Mouse (Mus musculus) spleen, adult 12 weeks (tissue): Measurements from ENCODE around the gene Sp4.

ENCODE experiments used
- DNase-seq: peaks from one replicate; pipeline ENCODE4 v3.0.0; 2022; ENCODE audit warnings: low spot score

The Sp4 gene

DNA sequence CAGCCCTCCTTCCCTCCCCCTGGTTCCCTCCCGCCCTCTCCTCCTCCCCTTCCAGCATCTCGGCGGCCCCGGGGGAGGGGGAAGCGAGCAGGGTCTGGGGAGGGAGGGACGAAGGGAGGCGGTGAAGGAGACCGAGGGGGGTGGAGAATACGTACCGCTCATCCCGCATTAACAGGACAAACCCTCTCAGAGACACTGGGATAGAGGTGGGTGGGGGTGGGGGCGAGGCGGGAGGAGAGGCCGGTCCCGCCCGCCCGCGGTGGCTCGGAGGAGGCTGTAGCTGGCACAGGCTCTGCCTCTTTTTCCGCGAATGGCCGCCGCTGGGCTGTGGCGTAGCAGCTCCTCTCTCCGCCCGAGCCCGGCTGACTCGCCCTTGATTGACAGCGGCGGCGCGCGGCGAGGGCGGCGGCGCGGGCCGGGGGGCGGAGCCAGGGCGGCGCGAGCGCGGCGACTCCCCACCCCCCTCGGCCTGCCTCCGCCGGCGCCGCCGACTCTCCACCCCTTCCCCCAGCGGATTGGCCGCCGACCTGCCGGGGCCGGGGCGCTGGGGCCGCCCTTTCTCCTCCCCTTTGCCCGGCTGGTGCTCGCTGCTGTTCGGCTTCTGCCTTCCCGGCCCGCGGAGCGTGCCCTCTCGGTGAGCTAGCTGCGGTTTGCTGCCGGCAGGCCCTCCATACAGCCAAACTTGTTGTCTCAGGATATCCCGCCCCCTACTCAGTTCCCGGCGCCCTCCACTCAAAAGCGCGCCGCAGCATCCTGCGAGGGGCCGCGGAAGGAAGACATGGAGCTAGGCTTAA is at the start of gene Sp4:
Sp4 (minus strand) TSS at position 369 of the 794 bp plus-strand sequence.
- DNase-seq, result peak; percentile 85

DNA sequence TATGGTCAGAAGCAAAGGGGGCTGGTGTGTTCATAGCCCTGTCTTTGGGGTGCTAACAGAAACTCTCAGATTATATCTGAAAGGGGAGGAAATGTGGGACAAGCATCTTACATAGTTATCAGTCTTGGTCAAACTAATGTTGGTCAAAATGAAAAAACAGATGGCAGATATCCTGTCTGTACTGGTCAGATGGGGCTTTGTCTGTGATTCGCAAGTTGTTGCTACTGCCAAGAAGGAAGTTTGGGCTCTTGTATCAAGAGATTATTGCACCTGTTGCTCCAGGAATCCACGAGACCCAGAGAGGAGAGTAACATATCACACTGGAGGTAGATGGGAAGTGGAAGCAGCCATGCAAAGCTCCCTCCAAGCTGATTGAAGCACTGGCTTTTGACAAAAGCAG is 37.9 kb upstream of the Sp4 start:
- DNase-seq, result no peak

GRCm38 (mm10) chr12:118338243-118338642 is 37.0 kb upstream of the Sp4 start:
- no peak for DNase-seq

DNA sequence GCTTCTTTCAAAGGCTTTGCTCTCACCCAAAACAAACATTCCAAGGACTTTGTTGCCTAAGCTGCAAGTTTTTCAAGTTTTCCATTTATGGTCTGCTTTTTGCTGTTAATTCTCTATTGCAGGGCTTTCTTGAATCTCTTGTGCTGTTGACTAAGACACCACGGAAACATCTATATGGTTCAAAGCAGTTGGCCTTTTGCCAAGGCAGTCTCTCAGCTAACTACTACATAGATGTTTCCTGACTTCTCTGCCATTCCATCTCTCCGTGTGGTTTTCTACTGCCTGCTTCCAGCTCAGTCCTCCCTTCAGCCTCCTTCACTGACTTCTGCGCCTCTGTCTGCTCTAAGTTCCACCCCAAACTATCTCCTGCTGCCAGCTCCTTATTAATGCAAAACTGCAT is 36.1 kb upstream of the Sp4 start:
- DNase-seq, result no peak

- no peak for DNase-seq
Measured at GRCm38 (mm10) chr12:118328739-118329249, 27.6 kb upstream of the Sp4 start.

DNA sequence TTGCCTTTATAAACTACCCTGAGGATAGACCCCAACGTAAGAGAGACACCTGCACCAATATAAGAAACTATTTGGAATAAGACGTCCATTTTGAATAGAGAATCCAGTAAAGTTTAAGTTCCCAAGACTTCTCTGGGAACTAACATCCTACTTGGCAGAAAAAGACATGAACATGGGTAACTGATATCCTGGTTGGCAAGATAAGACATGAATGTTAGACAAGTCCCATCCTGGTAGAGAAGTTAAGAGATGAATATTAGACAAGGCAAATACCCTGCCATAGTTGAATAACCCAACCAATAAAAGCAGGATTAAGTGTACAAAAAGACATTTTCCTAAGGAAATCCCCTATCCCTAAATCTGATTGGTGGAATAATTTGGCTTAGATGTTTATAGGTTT is 26.3 kb upstream of the Sp4 start:
- DNase-seq, result no peak

GRCm38 (mm10) chr12:118326161-118326560 is 24.9 kb upstream of the Sp4 start:
- DNase-seq, result no peak

- no peak for DNase-seq
Measured at GRCm38 (mm10) chr12:118320076-118320475, 18.8 kb upstream of the Sp4 start.

GRCm38 (mm10) chr12:118314477-118314845 is 13.2 kb upstream of the Sp4 start:
- DNase-seq, result no peak

DNA sequence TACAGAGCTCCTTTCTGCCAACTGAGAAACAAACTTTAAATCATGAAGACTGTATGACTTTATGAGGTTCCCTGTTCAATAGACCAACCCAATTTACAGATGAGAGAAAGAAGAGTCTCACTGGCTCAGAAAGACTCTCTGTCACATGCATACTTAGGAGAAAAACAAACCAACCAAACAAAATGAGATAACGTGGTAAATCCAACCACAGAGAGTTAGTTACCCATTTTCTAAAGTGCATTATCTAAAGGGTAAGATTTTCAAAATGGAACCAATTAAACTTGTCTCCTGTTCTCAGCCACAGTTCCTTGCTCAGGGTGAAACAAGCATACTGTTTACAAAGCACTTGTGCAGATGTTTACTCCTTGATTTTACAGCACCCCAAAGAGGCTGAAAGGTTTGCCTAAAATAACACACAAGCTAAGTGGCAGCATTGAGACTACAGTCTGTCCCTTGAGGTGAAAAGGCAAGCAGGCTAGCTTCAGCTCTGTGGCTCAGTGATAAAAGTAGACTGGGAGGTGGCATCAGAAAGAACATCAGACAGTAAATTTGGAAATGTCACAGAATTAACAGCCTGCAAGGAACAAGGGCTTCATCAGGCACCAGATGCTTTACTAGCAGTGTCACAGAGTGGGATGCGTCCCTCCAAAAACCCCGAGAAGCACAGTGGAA is 12.7 kb upstream of the Sp4 start:
- DNase-seq, result no peak

GRCm38 (mm10) chr12:118303586-118303985 is 2.3 kb upstream of the Sp4 start:
- no peak for DNase-seq

- no peak for DNase-seq
Measured at GRCm38 (mm10) chr12:118303066-118303465, 1.8 kb upstream of the Sp4 start.

- DNase-seq, result peak; percentile 100
Measured at GRCm38 (mm10) chr12:118301866-118302835, 911 bp upstream of the Sp4 start.

DNA sequence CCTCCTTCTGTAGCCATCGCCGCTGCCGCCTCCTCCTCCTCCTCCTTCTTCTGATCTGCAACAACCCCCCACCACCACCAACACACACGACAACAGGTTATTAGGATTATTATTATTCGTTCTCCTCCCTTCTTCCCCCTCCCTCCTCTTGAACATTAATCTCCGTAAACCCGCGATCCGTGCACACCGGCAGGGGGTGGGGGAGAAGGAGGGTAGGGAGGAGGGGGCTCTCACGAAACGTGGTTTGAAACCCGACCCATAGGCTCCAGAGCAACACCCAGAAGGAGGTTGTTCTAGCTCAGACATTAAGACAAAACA is 527 bp downstream of the Sp4 start:
- no peak for DNase-seq

GRCm38 (mm10) chr12:118299956-118300355 is 1.3 kb downstream of the Sp4 start:
- no peak for DNase-seq

GRCm38 (mm10) chr12:118299172-118299571 is 2.1 kb downstream of the Sp4 start:
- no peak for DNase-seq

- no peak for DNase-seq
Measured at GRCm38 (mm10) chr12:118298516-118298915, 2.7 kb downstream of the Sp4 start.

- no peak for DNase-seq
Measured at GRCm38 (mm10) chr12:118296236-118296635, 5.0 kb downstream of the Sp4 start.

GRCm38 (mm10) chr12:118295793-118296192 is 5.4 kb downstream of the Sp4 start:
- DNase-seq, result no peak

DNA sequence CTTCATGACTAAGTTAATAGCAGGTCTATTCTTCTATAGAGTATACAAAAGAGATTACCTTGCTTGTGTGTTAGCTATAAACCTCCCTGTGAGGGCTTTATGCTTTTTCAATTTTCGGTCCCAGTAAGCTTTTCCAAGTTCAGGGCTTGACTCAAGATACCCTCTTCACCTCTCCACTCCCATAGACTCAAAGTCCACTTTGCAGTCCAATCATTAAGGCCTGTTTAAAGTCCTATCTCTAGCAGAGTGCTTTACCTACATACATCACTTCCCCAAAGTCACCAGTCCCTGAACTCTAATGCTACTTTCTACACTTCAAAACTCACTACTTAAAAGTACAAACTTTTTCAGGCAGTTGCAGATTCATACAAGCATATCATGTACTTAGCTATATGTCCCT is 12.3 kb downstream of the Sp4 start:
- DNase-seq, result no peak

DNA sequence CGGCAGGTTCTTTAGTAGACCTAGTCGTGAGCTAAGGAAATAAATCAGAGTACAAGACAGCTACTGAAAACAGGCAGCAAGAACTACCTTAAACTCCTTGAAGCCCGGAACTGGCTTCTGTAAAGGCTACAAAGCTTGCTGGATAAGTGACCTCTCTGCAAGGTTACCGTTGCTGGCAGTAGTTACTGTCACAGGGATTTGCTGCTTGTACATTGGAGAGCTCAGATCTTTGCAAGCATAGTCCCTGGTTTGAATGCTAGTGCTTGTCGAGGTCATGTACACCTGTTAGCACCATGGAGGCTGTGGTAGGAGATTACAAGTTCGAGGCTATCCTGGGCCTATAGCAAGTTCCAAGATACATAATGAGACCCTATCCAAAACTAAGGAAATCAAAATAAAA is 16.1 kb downstream of the Sp4 start:
- no peak for DNase-seq

DNA sequence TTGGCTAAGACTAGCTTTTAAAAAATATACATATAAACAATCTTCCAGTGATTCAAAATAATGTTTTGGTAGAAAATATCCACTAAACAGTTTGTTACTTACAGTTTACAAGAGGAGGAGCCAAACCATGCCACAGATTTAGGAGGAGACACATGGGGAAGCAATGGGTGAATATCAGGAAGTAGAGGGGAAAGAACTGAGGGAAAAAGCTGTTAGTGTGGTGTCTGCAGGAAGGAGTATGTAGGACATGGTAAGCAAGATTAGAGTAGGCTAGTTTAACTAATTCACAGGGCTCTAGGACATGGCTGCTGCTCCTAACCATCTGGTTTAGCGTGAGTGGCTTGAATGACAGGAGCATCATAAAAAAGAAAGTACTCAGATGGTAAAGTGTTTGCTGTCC is 19.3 kb downstream of the Sp4 start:
- no peak for DNase-seq

- no peak for DNase-seq
Measured at GRCm38 (mm10) chr12:118276385-118276784, 24.9 kb downstream of the Sp4 start.
